Mouse (Mus musculus): Measurements from ENCODE around the gene Calm1. TPM values are rescaled to one million over a fixed set of nuclear protein-coding genes. Genes with fewer than 3 reads are reported as not detected.

The Calm1 gene
- total and polyA plus RNA-seq, 3 experiments = 524 to 3,339 (median 602) TPM

GRCm38 (mm10) chr12:100200645-100201362 is 1.6 kb downstream of the Calm1 start:
- TF ChIP-seq ZC3H11A (IDR thresholded peaks at IDR 0.05; ENCODE audit: low read depth, low read length) (no peak), NRF1 (IDR thresholded peaks at IDR 0.05; ENCODE audit: insufficient read depth, low read depth, low read length, poor library complexity, severe bottlenecking) (no peak), ETS1 (IDR thresholded peaks at IDR 0.05; ENCODE audit: low read depth, low read length) (no peak), ZMIZ1 (IDR thresholded peaks at IDR 0.05; ENCODE audit: low read depth, low read length) (no peak), CHD1 (IDR thresholded peaks at IDR 0.05; ENCODE audit: low read depth, low read length) (peak; percentile 74; the same call in 1 of the 2 replicates), MAX (IDR thresholded peaks at IDR 0.05; ENCODE audit: low read length) (no peak), TBP (IDR thresholded peaks at IDR 0.05; ENCODE audit: low read depth, low read length) (no peak), POLR2A (IDR thresholded peaks at IDR 0.05; ENCODE audit: control insufficient read depth in 1 of 2, insufficient read depth in 1 of 2, low read depth in 1 of 2, low read length in 2 of 2, poor library complexity in 1 of 2) (peak in 1 of 2 experiments; percentile 46; a peak in 2 of 4 replicates), UBTF (IDR thresholded peaks at IDR 0.05; ENCODE audit: borderline replicate concordance, insufficient read depth, low read depth, low read length) (no peak), USF2 (IDR thresholded peaks at IDR 0.05; ENCODE audit: borderline replicate concordance in 1 of 2, insufficient read depth in 1 of 2, low read depth in 1 of 2, low read length in 2 of 2) (no peak), NELFE (IDR thresholded peaks at IDR 0.05; ENCODE audit: low read depth, low read length) (peak; percentile 27), SIN3A (IDR thresholded peaks at IDR 0.05; ENCODE audit: low read length) (peak; percentile 45; the same call in 1 of the 2 replicates), ELF1 (IDR thresholded peaks at IDR 0.05; ENCODE audit: low read depth, low read length) (peak; percentile 7; the same call in 1 of the 2 replicates), POLR2AphosphoS5 (IDR thresholded peaks at IDR 0.05; ENCODE audit: borderline replicate concordance, low read depth, low read length) (peak; percentile 77; the same call in 1 of the 2 replicates), EP300 (IDR thresholded peaks at IDR 0.05; ENCODE audit: low read depth in 1 of 2, low read length in 2 of 2) (0 out of 4 replicates have a peak, but pooled peaks of 1 of the 2 experiments have one; percentile 25), KAT2A (conservative IDR thresholded peaks at IDR 0.05; ENCODE audit: low read depth, low read length) (no peak)
- H3K4me3 ChIP-seq (ENCODE audit: control insufficient read depth in 1 of 2, insufficient read depth in 1 of 2, low read depth in 2 of 2, low read length in 2 of 2) = peak overlapping the region; percentile 77 to 91
- H3K36me3 ChIP-seq (ENCODE audit: control insufficient read depth in 1 of 2, insufficient read depth in 2 of 2, low read length in 2 of 2) = peaks cover 3 to 13% of the 10 kb centered on the region in 2 experiments
- peaks cover 32% of the 10 kb centered on the region for H3K79me2 ChIP-seq (ENCODE audit: control insufficient read depth, insufficient read depth, low read length, poor library complexity)
- peak overlapping the region; percentile 71 for H3K27ac ChIP-seq (ENCODE audit: control insufficient read depth, low read depth, low read length)
- H3K9me3 ChIP-seq (replicated peaks; ENCODE audit: insufficient read depth, low read length) = no peaks in the 10 kb centered on the region
- peak overlapping the region; percentile 89 for H3K9ac ChIP-seq (ENCODE audit: control insufficient read depth, low read depth, low read length, poor library complexity, severe bottlenecking)
- no peaks in the 10 kb centered on the region for H3K27me3 ChIP-seq (ENCODE audit: control insufficient read depth in 1 of 2, insufficient read depth in 2 of 2, low read length in 2 of 2)
- peaks cover 3% of the 10 kb centered on the region in 2 experiments; a peak in 2 of 4 replicates for H3K4me1 ChIP-seq (ENCODE audit: control insufficient read depth in 1 of 2, insufficient read depth in 2 of 2, low read length in 2 of 2)
- peak; percentile 81 for DNase-seq (ENCODE audit: low read depth, low spot score)

GRCm38 (mm10) chr12:100201363-100201711 is 2.1 kb downstream of the Calm1 start:
- Histone ChIP-seq H3K9ac (ENCODE audit: control insufficient read depth, low read depth, low read length, poor library complexity, severe bottlenecking) (peak overlapping the region; percentile 89), H3K27ac (ENCODE audit: control insufficient read depth, low read depth, low read length) (peak overlapping the region; percentile 71), H3K9me3 (replicated peaks; ENCODE audit: insufficient read depth, low read length) (no peaks in the 10 kb centered on the region), H3K79me2 (ENCODE audit: control insufficient read depth, insufficient read depth, low read length, poor library complexity) (peaks cover 32% of the 10 kb centered on the region), H3K4me1 (ENCODE audit: control insufficient read depth in 1 of 2, insufficient read depth in 2 of 2, low read length in 2 of 2) (peaks cover 3% of the 10 kb centered on the region in 2 experiments; a peak in 2 of 4 replicates), H3K4me3 (ENCODE audit: control insufficient read depth in 1 of 2, insufficient read depth in 1 of 2, low read depth in 2 of 2, low read length in 2 of 2) (peak overlapping the region; percentile 77 to 91), H3K36me3 (ENCODE audit: control insufficient read depth in 1 of 2, insufficient read depth in 2 of 2, low read length in 2 of 2) (peaks cover 3 to 13% of the 10 kb centered on the region in 2 experiments), H3K27me3 (ENCODE audit: control insufficient read depth in 1 of 2, insufficient read depth in 2 of 2, low read length in 2 of 2) (no peaks in the 10 kb centered on the region)
- TF ChIP-seq MAX (IDR thresholded peaks at IDR 0.05; ENCODE audit: low read length) (no peak), CHD1 (IDR thresholded peaks at IDR 0.05; ENCODE audit: low read depth, low read length) (0 out of 2 replicates have a peak, but pooled peaks have one; percentile 45), SMC3 (IDR thresholded peaks at IDR 0.05; ENCODE audit: low read depth, low read length) (0 out of 2 replicates have a peak, but pooled peaks have one; percentile 4), MYC (IDR thresholded peaks at IDR 0.05; ENCODE audit: low read depth, low read length) (peak; percentile 54; the same call in 1 of the 2 replicates), ETS1 (IDR thresholded peaks at IDR 0.05; ENCODE audit: low read depth, low read length) (0 out of 2 replicates have a peak, but pooled peaks have one; percentile 15), NELFE (IDR thresholded peaks at IDR 0.05; ENCODE audit: low read depth, low read length) (peak; percentile 12; the same call in 1 of the 2 replicates), USF1 (IDR thresholded peaks at IDR 0.05; ENCODE audit: low read depth, low read length) (no peak)
- DNase-seq (ENCODE audit: low read depth, low spot score) = peak; percentile 63

Measured in MEL (cell line).